In the genomic region with DNA sequence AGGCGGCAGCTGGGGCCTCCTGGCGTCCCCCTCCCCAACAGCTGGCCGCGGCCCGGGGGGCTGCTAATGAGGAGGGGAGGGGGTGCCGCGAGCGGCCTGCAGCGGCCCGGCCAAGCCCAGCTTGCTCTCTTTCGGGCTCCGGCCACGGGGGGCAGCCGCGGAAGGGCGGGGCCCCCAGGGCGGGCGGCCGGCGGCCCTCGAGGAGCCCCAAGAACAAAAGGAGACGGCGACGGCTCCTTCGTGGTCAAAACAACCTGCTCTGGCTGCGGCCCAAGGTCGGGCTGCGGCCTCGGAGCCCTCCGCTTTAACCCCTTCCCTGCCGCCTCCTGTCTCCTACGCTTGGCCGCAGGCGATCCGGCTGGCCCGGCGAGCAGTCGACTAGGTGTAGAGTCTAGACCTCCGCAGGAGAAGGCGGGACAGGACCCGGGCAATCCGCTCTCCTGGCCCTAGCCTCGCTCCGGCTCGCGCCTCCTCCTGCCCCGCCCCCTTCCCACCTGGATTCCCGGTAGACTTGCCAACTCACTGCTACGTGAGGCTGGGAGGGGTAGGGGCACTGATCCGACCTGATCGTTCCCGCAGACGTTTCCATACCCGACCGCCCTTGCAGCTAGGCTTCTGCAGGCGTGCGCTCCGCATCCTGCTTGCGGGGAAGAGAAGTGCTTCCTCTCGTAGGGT, we compare ENCODE assay signal across 8 mouse cellular contexts. TPM values are rescaled to one million over a fixed set of nuclear protein-coding genes. Genes with fewer than 3 reads are reported as not detected.
A peak's percentile ranks its signal among the peaks of the same experiment; 100 is the strongest.
DNase-seq lines count a peak whose midpoint lies in the region; ATAC-seq and TF ChIP-seq lines count a peak whose summit lies in the region.

No protein-coding gene starts in this region.

- DNase-seq in 416B (ENCODE audit: low read depth): peak; percentile 62
- DNase-seq in adrenal gland, postnatal 36 days: peak; percentile 59 to 67
- peak; percentile 57 to 64 for DNase-seq in heart, postnatal 10 days
- DNase-seq in kidney, postnatal 36 days: peak; percentile 94 to 96
- DNase-seq in urinary bladder, postnatal 4 days (ENCODE audit: low spot score in 2 of 2): peak; percentile 45 to 71

- H3K4me3 ChIP-seq in embryonic fibroblast, embryonic 13.5 days (ENCODE audit: insufficient read depth, low read length): peak overlapping the region; percentile 12
- H3K4me3 ChIP-seq in liver, embryonic 16.5 days (ENCODE audit: low read depth, low read length): peak overlapping the region; percentile 54
- peak overlapping the region; percentile 67 for H3K4me3 ChIP-seq in neural tube, embryonic 15.5 days (replicated peaks)

- H3K27me3 ChIP-seq in liver, embryonic 16.5 days (ENCODE audit: control insufficient read depth, insufficient read depth, low read depth, low read length): peaks cover 60% of the 10 kb centered on the region
- H3K27me3 ChIP-seq in neural tube, embryonic 15.5 days (replicated peaks): peaks cover 51% of the 10 kb centered on the region

- no peaks in the 10 kb centered on the region for H3K36me3 ChIP-seq in liver, embryonic 16.5 days (ENCODE audit: control insufficient read depth, insufficient read depth)
- no peaks in the 10 kb centered on the region for H3K36me3 ChIP-seq in neural tube, embryonic 15.5 days

- H3K4me1 ChIP-seq in embryonic fibroblast, embryonic 13.5 days (ENCODE audit: control insufficient read depth, insufficient read depth, low read length): no peaks in the 10 kb centered on the region
- H3K4me1 ChIP-seq in liver, embryonic 16.5 days (ENCODE audit: control insufficient read depth, low read depth, low read length): no peaks in the 10 kb centered on the region; the same call in none of the 2 replicates
- peaks cover 49% of the 10 kb centered on the region for H3K4me1 ChIP-seq in neural tube, embryonic 15.5 days

- H3K27ac ChIP-seq in embryonic fibroblast, embryonic 13.5 days (ENCODE audit: insufficient read depth, low read length): no peak overlapping the region
- no peak overlapping the region for H3K27ac ChIP-seq in liver, embryonic 16.5 days (ENCODE audit: low read length)
- peak overlapping the region; percentile 82 for H3K27ac ChIP-seq in neural tube, embryonic 15.5 days (replicated peaks)

- TF ChIP-seq POLR2A in embryonic fibroblast, embryonic 13.5 days (IDR thresholded peaks at IDR 0.05; ENCODE audit: low read depth, low read length): no peak

- peak; percentile 61; the same call in 1 of the 2 replicates for ATAC-seq in liver, embryonic 16.5 days (ENCODE audit: low read depth)
- ATAC-seq in neural tube, embryonic 15.5 days (ENCODE audit: low FRiP score): peak; percentile 68

- intact Hi-C loops in heart, postnatal 10 days (cut with DNase I): no loop called here

- no peak for TF ChIP-seq CTCF in embryonic fibroblast, embryonic 13.5 days (IDR thresholded peaks at IDR 0.05; ENCODE audit: borderline replicate concordance, insufficient read depth, low read length)

- WGBS in liver, embryonic 16.5 days (ENCODE audit: insufficient replicate concordance): under 1% methylated on average over 53 of the region's 60 CpGs
- WGBS in neural tube, embryonic 15.5 days: under 1% methylated on average over 46 of the region's 60 CpGs

- H3K9me3 ChIP-seq in liver, embryonic 16.5 days (replicated peaks; ENCODE audit: control insufficient read depth, low read length): no peaks in the 10 kb centered on the region
- H3K9me3 ChIP-seq in neural tube, embryonic 15.5 days (replicated peaks): no peaks in the 10 kb centered on the region

- peak overlapping the region; percentile 71 for H3K4me2 ChIP-seq in liver, embryonic 16.5 days (ENCODE audit: low read depth, low read length)
- peak overlapping the region; percentile 92 for H3K4me2 ChIP-seq in neural tube, embryonic 15.5 days

- peak overlapping the region; percentile 28 for H3K9ac ChIP-seq in liver, embryonic 16.5 days (ENCODE audit: low read depth, low read length)
- H3K9ac ChIP-seq in neural tube, embryonic 15.5 days (replicated peaks): peak overlapping the region; percentile 72

RNA-seq across cellular contexts. Expression of gene Pdgfb, which starts 2.1 kb away (rescaled TPM):
- total RNA-seq in adrenal gland, postnatal 36 days (2021): 10 to 100 TPM; 31.7 to 39.4 TPM
- polyA plus RNA-seq in embryonic fibroblast, embryonic 13.5 days (2011; ENCODE audit: insufficient read length, low read depth, missing spikeins): 0.70 and 1.0 TPM in 2 replicates
- 10 to 100 TPM; 49.2 to 56.2 TPM for total RNA-seq in heart, postnatal 10 days (2021)
- 0.40 and 0.47 TPM in 2 replicates for polyA plus RNA-seq in liver, embryonic 16.5 days (2015; fragmentation: Nextera tagmentation; extraction: Ambion mirVana)
- polyA plus RNA-seq in neural tube, embryonic 15.5 days (2015; fragmentation: Nextera tagmentation; extraction: Ambion mirVana): 6.5 and 7.0 TPM in 2 replicates

RNA-seq across cellular contexts. Expression of gene Cbx7, which starts 41.7 kb away (rescaled TPM):
- 10 to 100 TPM; 11.9 to 20.6 TPM for total RNA-seq in adrenal gland, postnatal 36 days (2021)
- polyA plus RNA-seq in embryonic fibroblast, embryonic 13.5 days (2011; ENCODE audit: insufficient read length, low read depth, missing spikeins): 0.90 and 1.4 TPM in 2 replicates
- total RNA-seq in heart, postnatal 10 days (2021): 1 to 10 TPM; 3.0 to 3.8 TPM
- 1.2 TPM in 2 replicates for polyA plus RNA-seq in liver, embryonic 16.5 days (2015; fragmentation: Nextera tagmentation; extraction: Ambion mirVana)
- polyA plus RNA-seq in neural tube, embryonic 15.5 days (2015; fragmentation: Nextera tagmentation; extraction: Ambion mirVana): 4.1 and 4.6 TPM in 2 replicates

Comparison
In these comparisons a context has a peak if more than half of its experiments do, and no peak if none do; other contexts are left out.
1. H3K4me3 ChIP-seq: peak in every context shown above with its lines; median percentile 67 in neural tube, embryonic 15.5 days; 54 in liver, embryonic 16.5 days; 12 in embryonic fibroblast, embryonic 13.5 days.